Mouse (Mus musculus) T-helper 2 cell (primary cell): ENCODE measurements around the gene Sh3bp4.

Experiments used
- in situ Hi-C: fragments of 300-600 bp; cut with MboI, MseI; formaldehyde crosslinking; loops from one replicate; pipeline ENCODE4 v1.15.1; 2025; ENCODE audit warnings: high pct_unique_total_duplicates

Gene Sh3bp4

DNA sequence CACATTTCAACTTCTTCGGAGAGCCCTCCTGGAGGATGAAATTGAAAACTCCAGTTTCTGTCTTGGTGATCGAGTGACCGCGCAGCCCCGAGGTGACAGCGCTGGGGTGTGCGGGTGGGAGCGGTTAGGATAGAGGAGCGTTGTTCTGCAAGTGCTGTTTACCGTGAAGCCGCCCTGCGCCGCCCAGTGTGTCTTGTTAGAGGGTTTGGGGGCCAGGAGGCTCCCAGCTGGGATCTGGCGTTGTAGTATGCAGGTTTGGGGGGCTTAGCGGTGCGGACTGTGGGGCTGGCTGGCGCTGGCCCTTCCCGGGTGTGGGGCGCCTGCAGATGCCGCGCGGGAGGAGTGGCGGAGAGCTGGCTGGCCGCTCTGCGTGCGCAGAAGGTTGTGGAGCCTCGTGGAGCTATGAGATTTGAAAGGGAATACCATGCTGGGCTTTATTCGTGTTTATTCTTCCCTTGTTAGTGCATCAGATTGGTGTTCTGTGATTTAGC is 701 bp downstream of the Sh3bp4 start:
- in situ Hi-C loops, result loop anchor here (5.0 to 10.0 kb wide), 2 partner anchors 51 to 114 kb away; no protein-coding TSS in a partner anchor

- in situ Hi-C loops, result loop anchor here (5.0 to 10.0 kb wide), 2 partner anchors 51 to 113 kb away; no protein-coding TSS in a partner anchor
Measured at GRCm38 (mm10) chr1:89071371-89072142, 1.3 kb downstream of the Sh3bp4 start.

GRCm38 (mm10) chr1:89072143-89072990 is 2.2 kb downstream of the Sh3bp4 start:
- in situ Hi-C loops, result loop anchor here (5.0 to 10.0 kb wide), 2 partner anchors 50 to 112 kb away; no protein-coding TSS in a partner anchor

DNA sequence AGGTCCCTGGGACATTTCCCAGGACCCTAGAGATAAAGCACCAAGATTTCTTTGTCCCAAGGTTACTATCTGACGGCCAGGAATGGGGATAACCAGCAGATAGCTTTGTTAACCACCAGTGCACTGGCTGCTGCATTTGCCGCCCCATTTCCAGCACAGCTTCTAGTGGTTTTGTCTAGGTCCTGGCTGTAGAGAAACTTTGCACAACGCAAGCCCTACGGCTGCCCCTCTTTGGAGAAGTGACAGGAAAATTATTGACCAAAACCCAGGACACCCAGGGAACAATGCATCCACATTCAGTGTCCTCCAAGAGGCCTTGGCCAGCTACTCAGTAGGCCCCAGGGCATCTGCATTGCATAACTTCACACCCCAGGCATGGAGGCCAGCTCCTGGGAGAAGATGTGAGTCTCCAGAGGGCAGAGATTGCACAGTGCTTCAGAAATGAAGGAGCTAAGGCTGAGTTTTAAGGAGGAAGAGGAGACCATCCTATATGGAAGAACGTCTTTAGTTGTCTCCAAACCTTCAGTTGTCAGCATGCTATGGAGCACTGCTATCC is 3.2 kb downstream of the Sh3bp4 start:
- in situ Hi-C loops, result loop anchor here (5.0 to 10.0 kb wide), 2 partner anchors 49 to 111 kb away; no protein-coding TSS in a partner anchor

DNA sequence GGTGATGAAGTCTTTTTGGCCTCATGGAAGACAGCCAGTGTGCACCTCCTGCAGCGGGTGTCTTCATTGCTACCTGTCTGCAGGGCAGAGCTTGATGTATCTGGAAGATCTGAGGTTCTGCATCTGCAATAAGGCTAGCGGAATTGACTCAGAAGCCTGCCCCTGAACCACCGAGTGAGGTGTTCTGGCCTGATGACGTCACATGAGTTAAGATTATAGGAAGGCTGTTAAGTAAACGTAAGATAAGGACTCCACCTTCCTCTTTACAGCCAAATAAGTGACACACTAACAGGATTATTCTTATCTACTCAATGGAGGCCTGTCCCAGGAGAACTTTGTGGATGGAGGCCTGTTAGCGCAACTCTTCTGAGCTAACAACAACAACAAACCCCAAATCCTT is 4.5 kb downstream of the Sh3bp4 start:
- in situ Hi-C loops, result loop anchor here (5.0 to 10.0 kb wide), 2 partner anchors 48 to 110 kb away; no protein-coding TSS in a partner anchor

DNA sequence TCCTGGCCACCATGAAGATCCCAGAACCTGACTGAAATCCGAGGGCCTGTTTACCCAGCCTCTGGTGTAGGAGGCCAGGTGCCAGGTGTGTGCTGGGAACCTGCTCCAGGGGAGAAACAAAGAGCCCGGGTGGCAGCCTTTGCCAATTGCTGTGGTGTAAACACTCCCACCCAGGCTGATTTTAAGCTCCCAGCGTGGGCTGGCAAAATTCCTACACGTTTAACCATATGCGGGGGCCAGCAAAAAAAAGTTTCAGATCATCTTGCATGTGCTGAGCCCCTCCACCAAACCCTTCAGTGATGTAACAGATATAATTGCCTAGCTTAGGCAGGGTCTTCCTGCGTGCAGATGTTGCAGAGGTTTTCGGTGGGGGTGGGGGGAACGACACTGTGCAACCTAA is 4.9 kb downstream of the Sh3bp4 start:
- in situ Hi-C loops, result loop anchor here (10.0 kb wide), 1 partner anchor 110 kb away; no protein-coding TSS in a partner anchor

DNA sequence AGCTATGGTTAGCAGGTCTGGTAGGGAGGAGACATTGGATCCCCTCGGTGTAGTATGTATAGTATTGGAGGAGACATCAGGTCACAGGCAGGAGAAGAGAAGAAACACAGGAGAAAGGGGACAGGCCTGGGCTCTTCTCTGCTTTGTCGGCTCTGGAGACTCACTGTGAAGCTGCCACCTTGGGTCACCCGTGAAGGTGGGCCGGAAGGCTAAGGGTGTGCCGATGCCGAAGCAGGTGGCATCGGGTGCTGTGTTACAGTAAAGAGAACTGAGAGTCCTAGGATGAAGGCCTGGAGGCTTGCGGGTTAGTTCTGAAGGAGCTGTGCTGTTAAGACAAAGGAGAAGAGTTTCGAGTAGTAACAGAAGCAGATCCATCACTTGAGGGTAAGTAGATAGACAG is 6.6 kb downstream of the Sh3bp4 start:
- in situ Hi-C loops, result loop anchor here (10.0 kb wide), 1 partner anchor 108 kb away; no protein-coding TSS in a partner anchor

GRCm38 (mm10) chr1:89078240-89078639 is 8.0 kb downstream of the Sh3bp4 start:
- in situ Hi-C loops, result loop anchor here (10.0 kb wide), 1 partner anchor 107 kb away; no protein-coding TSS in a partner anchor

GRCm38 (mm10) chr1:89078730-89079129 is 8.5 kb downstream of the Sh3bp4 start:
- in situ Hi-C loops, result loop anchor here (10.0 kb wide), 1 partner anchor 106 kb away; no protein-coding TSS in a partner anchor

GRCm38 (mm10) chr1:89079239-89079638 is 9.0 kb downstream of the Sh3bp4 start:
- in situ Hi-C loops, result loop anchor here (10.0 kb wide), 1 partner anchor 106 kb away; no protein-coding TSS in a partner anchor

GRCm38 (mm10) chr1:89080371-89080770 is 10.2 kb downstream of the Sh3bp4 start:
- in situ Hi-C loops, result no loop called here

DNA sequence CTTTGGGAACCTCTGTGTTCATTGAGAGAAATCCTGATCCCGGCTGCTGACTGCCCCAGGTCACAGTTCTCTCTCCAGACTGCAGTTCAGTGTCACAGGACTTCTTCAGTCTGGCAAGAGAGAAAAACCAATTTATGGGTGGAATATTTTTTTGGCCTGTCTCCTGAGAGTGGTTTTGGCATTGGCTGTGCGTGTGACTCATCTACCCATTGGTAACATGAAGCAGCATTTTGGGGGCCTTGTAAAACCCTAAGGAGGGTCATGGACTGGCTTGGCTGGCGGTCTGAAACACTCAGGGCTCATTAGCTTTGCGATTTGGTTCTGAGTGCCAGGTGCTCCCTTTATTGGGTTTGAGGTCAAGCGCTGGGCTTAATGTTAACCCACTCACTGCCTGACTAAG is 10.6 kb downstream of the Sh3bp4 start:
- in situ Hi-C loops, result no loop called here

DNA sequence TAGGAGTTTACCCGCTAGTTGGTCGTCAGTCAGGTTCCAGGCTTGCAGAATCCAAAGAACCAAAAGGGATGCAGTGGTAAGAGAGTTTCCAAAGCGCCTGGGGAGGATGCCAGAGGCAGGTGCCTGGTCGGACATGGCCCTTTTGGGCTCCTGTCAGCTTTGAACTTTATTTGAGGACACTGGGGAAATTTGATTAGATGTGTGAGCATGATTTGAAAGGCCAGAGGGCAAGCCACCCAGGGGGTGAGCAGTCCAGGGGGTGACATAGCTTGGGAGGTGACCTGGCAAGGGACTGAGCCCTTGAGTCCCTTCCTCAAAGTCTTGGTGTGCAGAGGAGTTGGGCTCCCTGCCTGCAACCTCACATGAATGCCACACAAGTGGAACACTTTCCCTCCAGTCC is 11.2 kb downstream of the Sh3bp4 start:
- in situ Hi-C loops, result no loop called here

DNA sequence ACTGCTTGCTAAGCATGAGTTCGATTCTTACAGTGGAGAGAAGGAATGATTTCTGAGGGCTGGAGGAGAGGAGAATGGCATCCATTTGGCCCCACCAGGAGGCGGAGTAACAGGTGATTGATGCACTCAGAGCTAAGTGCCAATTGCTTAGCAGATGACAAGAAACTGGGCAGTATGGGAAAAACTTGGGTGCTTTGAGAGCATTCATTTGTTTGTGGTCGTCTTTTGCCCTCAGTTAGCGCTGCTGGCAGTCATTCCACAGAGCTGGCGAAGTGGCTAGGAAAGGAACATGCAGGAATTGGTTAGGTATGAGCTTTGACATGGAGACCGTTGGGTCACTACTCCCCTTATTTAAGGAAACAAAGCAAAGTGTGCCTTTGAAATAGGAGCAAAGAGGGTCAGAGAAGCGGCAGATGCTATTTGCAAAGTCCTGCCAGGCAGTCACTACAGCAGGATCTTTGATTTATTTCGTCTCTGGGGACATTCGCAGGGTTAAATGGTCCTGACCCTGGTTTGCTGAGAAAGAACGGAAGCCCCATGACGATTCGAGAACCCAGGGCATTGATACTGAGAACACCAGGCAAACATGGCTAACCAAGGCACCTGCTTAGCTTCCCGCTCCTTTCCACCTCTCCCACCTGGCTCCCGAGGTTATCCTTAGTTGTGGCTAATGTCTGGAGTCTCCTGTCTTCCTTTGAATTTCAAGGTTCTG is 12.1 kb downstream of the Sh3bp4 start:
- in situ Hi-C loops, result no loop called here

- in situ Hi-C loops, result no loop called here
Measured at GRCm38 (mm10) chr1:89086575-89087153, 16.4 kb downstream of the Sh3bp4 start.

GRCm38 (mm10) chr1:89088144-89088543 is 17.9 kb downstream of the Sh3bp4 start:
- in situ Hi-C loops, result no loop called here

DNA sequence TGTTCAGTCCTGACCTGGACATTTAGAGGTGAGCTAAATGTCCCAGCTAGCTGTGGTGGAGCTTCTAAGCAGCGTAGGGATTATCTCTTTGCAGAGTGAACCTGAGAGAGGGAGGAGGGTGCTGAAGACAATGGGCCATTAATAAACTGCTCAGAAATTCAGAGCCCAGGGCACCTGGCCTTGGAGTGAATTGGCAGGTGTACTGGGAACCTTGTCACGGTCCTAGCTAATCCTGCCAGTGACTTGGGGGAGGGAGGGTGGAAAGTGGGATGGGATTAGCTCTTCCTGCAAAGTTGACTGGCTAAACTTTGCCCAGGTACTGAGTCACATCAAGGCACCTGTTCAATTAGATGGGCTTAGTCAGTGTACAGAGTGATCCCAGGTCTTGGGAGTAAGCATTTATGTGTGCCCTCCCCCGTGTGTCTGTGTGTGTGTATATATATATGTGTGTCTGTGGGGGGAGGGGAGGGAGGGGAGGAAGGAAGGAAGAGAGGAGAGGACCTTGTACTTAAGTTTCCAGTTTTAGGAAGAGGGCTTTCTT is 18.6 kb downstream of the Sh3bp4 start:
- in situ Hi-C loops, result no loop called here

DNA sequence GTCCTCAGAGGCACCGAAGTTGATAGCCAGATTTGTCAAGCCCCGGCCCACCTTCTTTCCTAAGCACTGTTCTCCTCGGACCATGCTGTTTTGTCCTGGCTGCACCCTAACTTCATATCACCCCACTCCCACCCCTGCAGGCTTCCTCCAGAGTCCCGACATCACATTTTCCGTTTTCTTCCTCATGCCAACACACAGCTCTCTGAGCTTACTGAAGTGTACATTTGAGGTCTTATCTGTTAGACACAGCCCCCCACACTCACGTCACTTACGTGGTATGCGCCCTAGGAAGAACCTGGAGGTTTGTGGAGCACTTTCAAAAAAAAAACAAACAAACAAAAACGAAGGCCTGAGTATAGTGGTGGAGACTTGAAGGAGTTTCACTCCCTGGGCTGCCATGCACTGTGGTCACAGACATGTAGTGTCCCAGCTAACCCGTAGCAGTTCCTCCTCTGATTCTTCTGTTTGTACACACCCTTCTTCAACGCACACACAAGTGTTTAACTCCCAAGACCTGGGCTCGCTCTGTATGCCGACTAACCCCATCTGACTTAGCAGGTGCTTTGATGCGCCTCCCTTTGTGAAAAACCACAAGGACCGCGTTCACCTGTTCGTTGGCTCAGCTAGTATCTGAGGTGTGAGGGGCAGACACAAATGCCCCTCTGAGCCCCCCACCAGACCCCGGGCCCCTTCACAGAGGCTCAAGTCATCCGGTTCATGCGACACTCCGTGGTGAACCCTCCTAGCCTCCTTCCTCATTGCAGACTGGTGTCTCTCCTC is 19.8 kb downstream of the Sh3bp4 start:
- in situ Hi-C loops, result no loop called here

DNA sequence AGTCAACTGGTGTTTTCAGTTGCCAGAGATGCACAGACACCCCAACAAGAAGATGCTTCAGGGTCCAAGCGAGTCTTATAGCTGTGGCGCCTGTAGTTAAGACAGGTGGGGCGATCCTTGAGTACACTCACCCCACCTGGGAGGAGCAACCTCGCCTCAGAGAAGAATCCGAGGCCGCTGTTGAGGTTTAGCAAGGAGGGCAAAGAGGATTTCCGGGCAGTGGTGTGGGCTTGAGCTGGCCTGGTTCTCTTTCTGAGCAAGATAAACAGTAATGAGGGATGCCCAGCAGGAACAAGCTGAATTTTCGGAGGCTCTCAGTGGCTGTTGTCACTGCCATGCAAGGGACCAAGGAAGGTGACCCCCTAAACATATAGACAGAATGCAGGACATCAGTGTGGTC is 20.5 kb downstream of the Sh3bp4 start:
- in situ Hi-C loops, result no loop called here
